Mouse (Mus musculus) 416B (cell line): ENCODE data around the gene Dpp10.

Experiments
- DNase-seq: peaks from one replicate; pipeline ENCODE4 v3.0.0; 2011; ENCODE audit warnings: low read depth

The Dpp10 gene

GRCm38 (mm10) chr1:123919606-123920005 lies 125.8 kb downstream of the Dpp10 start:
- no peak for DNase-seq

DNA sequence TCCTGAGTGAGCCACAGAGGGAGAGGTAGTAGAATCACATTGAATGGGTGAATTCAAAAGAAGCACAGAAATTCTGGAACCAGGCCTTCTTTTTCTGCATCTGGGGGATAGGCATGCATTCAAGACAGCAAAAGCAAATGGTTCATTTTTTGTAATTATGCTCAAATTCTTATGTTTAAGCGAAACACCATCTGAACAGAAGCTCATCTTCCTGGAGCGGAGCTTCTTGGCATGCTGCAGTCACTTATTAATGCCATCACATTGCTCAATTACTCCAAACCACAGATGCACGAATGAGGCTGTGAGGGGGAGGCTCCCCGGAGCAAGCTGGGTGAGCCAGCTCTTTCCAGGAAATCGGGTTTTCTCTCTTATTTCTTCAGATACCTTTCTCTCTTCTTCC lies 142.7 kb downstream of the Dpp10 start:
- no peak for DNase-seq

DNA sequence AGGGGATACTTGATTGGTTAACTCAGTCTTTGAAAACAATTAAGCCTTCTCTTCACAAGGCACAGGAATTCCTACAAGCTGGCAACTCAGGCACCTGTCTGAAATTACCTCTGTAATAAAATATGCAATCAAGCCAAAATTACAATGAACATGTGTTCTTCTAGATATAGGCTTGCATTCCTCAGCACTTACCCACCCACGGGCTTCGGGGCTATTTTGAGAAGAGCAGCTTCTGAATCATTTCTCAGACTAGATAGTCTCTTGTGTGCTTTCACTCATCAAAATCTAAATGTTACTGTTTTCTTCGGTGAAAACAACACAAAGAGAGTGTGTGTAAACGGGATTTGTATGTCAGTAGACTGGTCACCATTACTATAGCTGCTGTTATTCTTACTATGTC lies 144.1 kb downstream of the Dpp10 start:
- DNase-seq, result no peak

- DNase-seq, result no peak
These were observed 158.1 kb downstream of the Dpp10 start for GRCm38 (mm10) chr1:123887243-123887642.

DNA sequence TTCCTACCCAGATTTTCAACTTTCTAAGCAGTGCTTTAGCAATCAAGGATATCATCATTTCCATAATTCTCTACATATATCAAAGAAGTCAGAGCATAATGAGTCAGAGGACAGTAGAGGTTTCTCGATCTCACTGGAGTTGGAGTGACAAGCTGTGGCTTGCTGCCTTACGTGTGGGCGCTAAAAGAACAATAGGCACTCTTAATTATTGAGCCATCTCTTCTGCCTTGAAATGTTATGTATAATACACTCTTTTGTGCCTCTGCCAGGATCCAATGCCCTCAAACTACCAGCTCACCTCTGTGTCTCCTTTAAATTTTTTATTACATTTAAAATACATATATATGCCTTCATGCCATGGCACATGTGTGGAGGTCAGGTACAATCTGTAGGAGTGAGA lies 198.5 kb downstream of the Dpp10 start:
- no peak for DNase-seq

GRCm38 (mm10) chr1:123801206-123801605 lies 244.2 kb downstream of the Dpp10 start:
- DNase-seq, result no peak

DNA sequence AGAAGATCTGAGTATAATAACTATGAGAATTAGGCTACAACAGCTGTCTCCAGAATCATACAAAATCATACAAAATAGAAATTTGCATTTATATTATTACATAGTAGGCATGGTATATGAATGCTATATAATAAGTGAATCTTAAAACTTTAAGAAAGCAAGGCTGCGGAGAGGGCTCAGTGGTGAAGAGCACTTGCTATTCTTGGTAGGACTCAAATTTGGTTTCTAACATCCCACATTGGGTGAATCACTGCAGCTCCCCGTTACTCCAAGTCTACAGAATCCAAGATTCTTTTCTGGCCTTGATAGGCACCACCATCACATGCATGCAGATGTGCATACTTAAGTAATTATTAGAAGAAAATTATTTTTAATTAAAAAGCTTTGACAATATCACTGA lies 279.8 kb downstream of the Dpp10 start:
- DNase-seq, result no peak

DNA sequence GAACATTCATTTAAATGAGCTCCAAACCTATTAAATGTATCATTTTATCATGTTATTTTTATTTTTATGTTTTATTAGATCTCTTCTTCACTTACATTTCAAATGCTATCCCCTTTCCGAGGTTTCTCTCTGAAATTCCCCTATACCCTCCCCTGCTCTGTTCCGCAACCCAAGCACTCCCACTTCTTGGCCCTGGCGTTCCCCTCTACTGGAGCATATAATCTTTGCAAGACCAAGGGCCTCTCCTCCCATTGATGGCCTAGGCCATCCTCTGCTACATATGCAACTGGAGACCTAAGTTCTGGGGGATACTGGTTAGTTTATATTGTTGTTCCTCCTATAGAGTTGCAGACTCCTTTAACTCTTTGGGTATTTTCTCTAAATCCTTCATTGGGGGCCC lies 283.1 kb downstream of the Dpp10 start:
- no peak for DNase-seq

DNA sequence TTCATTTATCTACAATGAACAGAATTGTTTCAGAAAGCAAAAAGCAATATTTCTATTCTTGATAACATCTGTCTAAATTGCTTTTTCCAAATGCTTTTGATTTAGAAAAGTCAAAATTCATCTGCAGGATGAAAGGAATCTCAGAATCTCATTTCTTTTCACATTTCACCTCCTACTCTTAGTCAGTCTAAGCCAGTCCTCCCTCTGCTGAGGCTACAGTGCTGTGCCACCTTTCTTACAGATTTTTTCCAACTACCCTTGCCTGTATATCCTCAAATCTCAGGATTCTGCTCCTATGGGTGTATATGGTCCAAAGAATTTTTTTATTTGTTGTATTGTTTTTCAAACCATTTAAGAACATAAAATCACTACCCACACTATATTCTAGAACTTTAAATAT lies 289.3 kb downstream of the Dpp10 start:
- DNase-seq, result no peak

GRCm38 (mm10) chr1:123707292-123707691 lies 338.1 kb downstream of the Dpp10 start:
- no peak for DNase-seq

GRCm38 (mm10) chr1:123658409-123658808 lies 386.9 kb downstream of the Dpp10 start:
- DNase-seq, result no peak

DNA sequence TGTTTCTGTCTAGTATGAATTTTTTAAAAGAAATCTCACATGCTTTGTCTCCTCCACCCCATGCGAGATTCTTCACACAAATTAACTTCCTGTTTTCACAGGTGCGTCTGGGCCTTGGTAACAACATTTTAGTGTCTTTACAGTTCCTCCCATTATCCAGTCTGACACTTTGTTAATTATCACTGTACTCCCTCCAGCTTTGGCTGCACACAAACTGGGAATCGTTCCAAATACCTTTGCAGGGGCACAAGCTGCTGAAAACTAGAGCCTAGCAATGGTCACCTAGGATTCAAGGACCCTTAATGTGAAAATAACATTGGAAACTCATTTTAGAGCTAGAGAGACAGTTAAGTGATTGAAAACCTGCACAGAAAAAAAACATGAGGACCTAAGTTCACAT lies 388.8 kb downstream of the Dpp10 start:
- no peak for DNase-seq

- no peak for DNase-seq
These were observed 407.5 kb downstream of the Dpp10 start for GRCm38 (mm10) chr1:123637897-123638296.

DNA sequence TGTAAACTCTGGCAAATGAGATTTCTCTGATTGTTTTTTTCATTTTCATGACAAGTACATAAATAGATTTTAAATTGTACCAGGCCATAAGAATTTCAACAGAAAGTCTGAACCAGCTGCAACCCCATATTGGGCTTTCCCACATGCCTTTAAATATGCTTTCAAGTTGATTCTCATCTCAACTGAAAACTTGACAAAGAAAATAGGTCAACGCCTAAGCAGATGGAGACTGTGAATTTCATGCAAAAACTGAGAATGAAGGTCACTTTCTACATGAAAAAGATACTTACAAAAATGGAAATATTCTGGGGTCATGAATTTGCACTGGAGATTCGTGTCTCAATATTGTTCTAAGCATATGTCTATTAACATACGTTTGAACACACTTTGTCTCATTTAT lies 417.1 kb downstream of the Dpp10 start:
- DNase-seq, result no peak

- DNase-seq, result no peak
These were observed 460.5 kb downstream of the Dpp10 start for GRCm38 (mm10) chr1:123584857-123585256.

DNA sequence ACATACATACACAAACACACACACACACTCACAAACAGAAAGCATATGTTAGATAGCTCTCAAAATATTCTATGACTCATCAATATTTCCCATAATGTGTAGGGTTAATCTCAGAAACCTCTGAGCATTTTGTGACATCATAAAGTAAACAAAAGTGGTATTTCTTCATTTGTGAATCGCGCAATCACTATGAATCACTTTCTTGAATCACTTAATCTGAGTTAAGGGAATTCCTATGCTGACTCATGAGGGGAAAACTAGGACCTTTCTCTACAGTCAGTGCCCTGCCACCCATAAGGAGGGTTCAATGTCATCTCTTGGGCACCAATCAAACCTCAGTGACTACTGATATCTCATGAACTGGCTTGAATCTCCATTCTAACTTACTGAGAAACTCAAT lies 465.2 kb downstream of the Dpp10 start:
- DNase-seq, result peak; percentile 7

- no peak for DNase-seq
These were observed 471.6 kb downstream of the Dpp10 start for GRCm38 (mm10) chr1:123573713-123574112.

DNA sequence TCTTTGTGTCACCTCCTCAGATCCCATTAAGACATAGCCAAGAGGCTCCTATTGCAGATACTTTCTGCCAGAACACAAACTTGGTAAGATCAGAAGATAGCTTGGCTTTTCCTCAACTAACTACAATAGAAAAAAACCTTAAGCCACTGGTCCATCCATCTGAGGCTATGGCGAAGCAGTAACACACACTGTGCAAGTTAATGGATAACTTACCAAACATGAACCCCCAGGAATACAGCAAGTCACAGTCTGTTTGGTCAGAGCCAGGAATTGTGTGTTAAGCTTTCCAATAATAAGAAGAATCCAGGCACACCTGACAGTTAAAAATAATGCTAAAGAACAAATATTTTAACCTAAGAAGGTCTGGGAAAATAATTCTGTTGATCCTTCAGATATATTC lies 502.9 kb downstream of the Dpp10 start:
- DNase-seq, result no peak

DNA sequence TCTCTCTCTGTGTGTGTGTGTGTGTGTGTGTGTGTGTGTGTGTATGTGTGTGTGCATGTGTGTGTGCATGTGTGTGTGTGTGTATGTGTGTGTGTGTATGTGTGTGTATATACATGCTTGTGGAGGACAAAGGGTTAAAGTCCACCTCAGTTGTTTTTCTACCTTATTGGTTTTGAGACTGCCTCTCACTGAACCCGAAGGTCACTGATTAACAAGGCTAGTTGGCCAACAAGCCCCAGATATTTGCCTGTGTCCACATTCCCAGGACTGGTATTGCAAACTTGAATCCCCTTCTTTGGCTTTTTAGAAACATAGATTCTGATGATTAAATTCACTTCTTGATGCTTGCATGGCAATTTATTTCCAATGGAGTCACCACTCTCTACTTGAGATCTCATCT lies 577.6 kb downstream of the Dpp10 start:
- DNase-seq, result no peak

- peak; percentile 27 for DNase-seq
These were observed 631.2 kb downstream of the Dpp10 start for GRCm38 (mm10) chr1:123414163-123414562.

DNA sequence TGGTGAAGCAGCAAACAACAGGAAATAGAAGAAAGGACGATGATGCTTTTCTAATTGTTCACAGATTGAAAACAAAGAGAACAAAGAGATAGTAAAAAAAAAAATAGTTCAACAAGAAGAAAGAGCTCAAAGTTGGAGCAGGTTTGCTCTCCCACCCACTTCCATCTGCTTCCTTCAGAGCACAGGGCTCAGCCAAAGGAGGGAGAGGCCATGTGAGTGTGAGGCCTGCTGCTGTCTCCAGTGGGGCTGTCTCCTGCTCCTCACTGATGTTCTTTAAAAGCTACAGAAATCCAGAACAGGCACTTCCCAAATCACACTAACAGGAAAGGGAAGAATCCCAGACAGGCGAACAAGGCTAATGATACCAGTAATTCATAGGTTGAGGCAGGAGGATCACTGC lies 694.1 kb downstream of the Dpp10 start:
- no peak for DNase-seq

DNA sequence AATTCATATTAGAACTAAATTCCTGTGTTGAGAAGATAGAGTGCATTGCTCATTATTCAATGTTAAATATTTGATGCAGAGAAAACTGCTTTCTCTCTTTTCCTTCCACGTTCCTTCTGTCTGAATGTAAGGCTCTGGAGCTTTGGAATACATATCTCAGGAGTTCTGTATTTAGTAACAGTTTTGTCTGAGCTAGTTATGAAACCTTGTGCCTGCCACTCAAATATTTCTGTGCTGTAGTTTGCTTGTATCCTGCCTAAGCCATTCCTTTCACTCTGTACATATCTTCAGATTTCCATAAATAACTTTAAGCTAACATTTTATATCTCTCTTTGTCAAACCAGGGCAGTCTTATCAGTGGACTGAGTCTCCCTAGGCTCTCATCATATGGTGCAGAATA lies 707.5 kb downstream of the Dpp10 start:
- no peak for DNase-seq

DNA sequence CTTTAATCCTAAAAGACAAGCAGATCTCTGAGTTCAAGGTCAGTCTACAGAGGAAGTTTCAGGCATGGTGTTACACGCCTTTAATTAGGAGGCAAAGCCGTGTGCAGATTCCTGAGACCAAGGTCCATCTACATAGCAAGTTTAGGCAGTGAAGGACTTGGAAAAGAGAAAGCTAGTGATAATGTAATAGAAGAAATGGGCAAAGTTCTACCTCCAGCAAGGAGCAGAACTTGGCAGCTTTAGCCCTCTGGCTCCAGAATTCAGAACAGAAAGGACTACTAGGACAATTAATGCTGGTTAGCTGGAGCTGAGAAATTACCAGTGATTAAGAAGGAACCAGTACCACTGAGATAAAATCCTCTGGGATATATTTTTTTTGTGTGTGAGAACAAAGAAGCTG lies 728.5 kb downstream of the Dpp10 start:
- DNase-seq, result no peak
